Mouse (Mus musculus) heart, embryonic 13.5 days (tissue): ENCODE data around the gene Ears2. TPM values are rescaled to one million over a fixed set of nuclear protein-coding genes. Genes with fewer than 3 reads are reported as not detected.
"Not testable (repeated sequence)": the region's sequence is repeated elsewhere in the genome, so short reads cannot be mapped to it uniquely, and the experiment has no call there.

Experiments
- ATAC-seq: fragments of 200-750 bp; cut with Nextera tagmentation; 2 replicates; pipeline ENCODE4 v1.8.0; 2017; ENCODE audit warnings: moderate TSS enrichment; ENCODE audit not compliant: insufficient number of reproducible peaks, low FRiP score, low TSS enrichment; ENCODE audit errors: extremely low read depth
- H3K27ac ChIP-seq: fragments of 300-500 bp; sonication (generic); replicated peaks from 2 replicates; pipeline ENCODE4 v1.5.1; 2015; ENCODE audit warnings: moderate library complexity, mild to moderate bottlenecking, inconsistent platforms
- H3K27me3 ChIP-seq: fragments of 300-500 bp; sonication (generic); replicated peaks from 2 replicates; pipeline ENCODE4 v1.6.1; 2015; ENCODE audit warnings: mild to moderate bottlenecking, inconsistent platforms
- H3K36me3 ChIP-seq: fragments of 300-500 bp; sonication (generic); 2 replicates; pipeline ENCODE4 v1.6.1; 2015; ENCODE audit warnings: mild to moderate bottlenecking, inconsistent platforms
- H3K4me1 ChIP-seq: fragments of 300-500 bp; sonication (generic); 2 replicates; pipeline ENCODE4 v1.6.1; 2015; ENCODE audit warnings: inconsistent platforms
- H3K4me2 ChIP-seq: fragments of 300-500 bp; sonication (generic); 2 replicates; pipeline ENCODE4 v1.6.1; 2015; ENCODE audit warnings: inconsistent platforms, mild to moderate bottlenecking, moderate library complexity
- H3K4me3 ChIP-seq: fragments of 300-500 bp; sonication (generic); 2 replicates; pipeline ENCODE4 v1.5.1; 2015; ENCODE audit warnings: moderate library complexity, mild to moderate bottlenecking, inconsistent platforms
- H3K9ac ChIP-seq: fragments of 300-500 bp; sonication (generic); 2 replicates; pipeline ENCODE4 v1.6.1; 2015; ENCODE audit warnings: inconsistent platforms, mild to moderate bottlenecking, moderate library complexity
- H3K9me3 ChIP-seq: fragments of 300-500 bp; sonication (generic); 2 replicates; pipeline ENCODE4 v1.6.1; 2016; ENCODE audit warnings: inconsistent platforms
- WGBS: fragments of 180-500 bp; shearing (Covaris S2); methylation state at CpG from one replicate; pipeline ENCODE4 v1.1.7; 2015; ENCODE audit warnings: mixed read lengths; 5-methylcytosine and 5-hydroxymethylcytosine counted together
- polyA plus RNA-seq: library from polyadenylated mRNA; unstranded; fragments of >200 nt; fragmentation: Nextera tagmentation; extraction: Ambion mirVana; gene quantifications from 2 replicates; pipeline ENCODE4 v1.2.1, GENCODE M21; 2015

Ears2 gene
- polyA plus RNA-seq: 27.4 and 27.9 TPM in 2 replicates

DNA sequence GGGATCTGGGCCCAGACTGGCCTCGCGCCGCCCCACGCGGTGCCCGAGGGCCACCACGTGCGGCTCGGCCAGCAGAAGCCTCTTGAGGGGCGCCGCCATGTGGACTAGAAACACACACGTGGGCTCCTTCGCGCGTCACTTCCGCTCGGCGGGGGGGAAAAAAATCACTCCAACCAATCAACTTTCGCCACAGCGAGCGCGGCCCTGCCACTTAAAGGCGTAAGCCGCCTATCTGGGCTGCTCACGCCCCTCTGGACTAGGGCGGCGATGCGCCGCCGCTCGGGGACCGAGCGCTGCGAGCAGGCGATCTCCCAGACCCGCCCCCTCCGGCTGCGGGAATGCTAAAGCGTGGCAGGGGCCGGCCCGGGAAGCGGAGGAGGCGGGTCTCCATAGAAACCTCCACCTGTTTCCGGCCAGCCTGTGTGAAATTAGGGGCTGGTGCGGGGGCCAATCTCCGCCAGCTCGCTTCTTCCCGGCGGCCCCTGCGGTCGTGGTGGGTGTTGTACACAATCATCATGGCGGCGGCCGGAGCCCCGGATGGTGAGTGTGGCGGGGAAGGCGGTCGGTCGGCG is at the start of gene Ears2, which contains the start of gene Ubfd1:
Gene Ears2 (minus strand): TSS at position 319 of the 572 bp plus-strand sequence.
Gene Ubfd1 (plus strand): TSS at position 231 of the 572 bp plus-strand sequence.
- peak; percentile 97 for ATAC-seq

GRCm38 (mm10) chr7:122108206-122108605 is 41.1 kb upstream of the Ears2 start:
- peaks cover 57% of the 10 kb centered on the region for H3K36me3 ChIP-seq

More for the DNA sequence above, at the start of gene Ears2, which contains the start of gene Ubfd1:
- WGBS: under 1% methylated on average over 58 of the region's 60 CpGs
- Histone ChIP-seq H3K4me3 (peak within 1 kb of the TSS; percentile 81), H3K27ac (peak within 1 kb of the TSS; percentile 97), H3K9ac (peak within 1 kb of the TSS; percentile 94), H3K4me2 (peak within 1 kb of the TSS; percentile 90), H3K4me1 (peaks cover 38% of the 10 kb centered on the region), H3K27me3 (no peaks in the 10 kb centered on the region), H3K36me3 (peaks cover 44% of the 10 kb centered on the region), H3K9me3 (no peaks in the 10 kb centered on the region)

GRCm38 (mm10) chr7:122101747-122102244 is 34.7 kb upstream of the Ears2 start, which contains the start of gene Ndufab1:
Gene Ndufab1 (minus strand): TSS chr7:122101886.
- H3K9ac ChIP-seq: peak within 1 kb of the TSS; percentile 93
- under 1% methylated on average over 32 of the region's 43 CpGs for WGBS

More at GRCm38 (mm10) chr7:122108206-122108605, 41.1 kb upstream of the Ears2 start:
- Histone ChIP-seq H3K27me3 (no peaks in the 10 kb centered on the region), H3K4me1 (no peaks in the 10 kb centered on the region), H3K27ac (no peak overlapping the region), H3K9ac (no peak overlapping the region), H3K4me2 (no peak overlapping the region), H3K9me3 (no peaks in the 10 kb centered on the region), H3K4me3 (no peak overlapping the region)
- WGBS: 91% methylated on average over 6 of the region's 6 CpGs
- ATAC-seq: no peak

GRCm38 (mm10) chr7:122101014-122101746 is 34.1 kb upstream of the Ears2 start:
- H3K9me3 ChIP-seq, H3K27me3 ChIP-seq: not testable (repeated sequence)
- H3K4me2 ChIP-seq: peak overlapping the region; percentile 98
- peak overlapping the region; percentile 74 for H3K4me3 ChIP-seq
- H3K36me3 ChIP-seq: peaks cover 32% of the 10 kb centered on the region
- ATAC-seq: peak; percentile 73
- peak overlapping the region; percentile 93 for H3K9ac ChIP-seq
- peak overlapping the region; percentile 75 for H3K27ac ChIP-seq
- H3K4me1 ChIP-seq: peaks cover 20% of the 10 kb centered on the region
- WGBS: 5% methylated on average over 28 of the region's 28 CpGs

More at GRCm38 (mm10) chr7:122101747-122102244, 34.7 kb upstream of the Ears2 start, which contains the start of gene Ndufab1:
- Histone ChIP-seq H3K27me3 (no peaks in the 10 kb centered on the region), H3K9me3 (no peaks in the 10 kb centered on the region), H3K4me3 (peak within 1 kb of the TSS; percentile 74), H3K36me3 (peaks cover 30% of the 10 kb centered on the region), H3K4me2 (peak within 1 kb of the TSS; percentile 98), H3K27ac (peak within 1 kb of the TSS; percentile 75), H3K4me1 (peaks cover 20% of the 10 kb centered on the region)
- peak; percentile 98 for ATAC-seq

GRCm38 (mm10) chr7:122099222-122099621 is 32.2 kb upstream of the Ears2 start:
- no peak overlapping the region for H3K4me2 ChIP-seq
- H3K9me3 ChIP-seq: no peaks in the 10 kb centered on the region
- no peaks in the 10 kb centered on the region for H3K27me3 ChIP-seq
- ATAC-seq: no peak
- peaks cover 52% of the 10 kb centered on the region for H3K36me3 ChIP-seq
- H3K9ac ChIP-seq: no peak overlapping the region
- no peak overlapping the region for H3K27ac ChIP-seq
- H3K4me3 ChIP-seq: no peak overlapping the region
- H3K4me1 ChIP-seq: peaks cover 20% of the 10 kb centered on the region
- 64% methylated on average over 4 of the region's 4 CpGs for WGBS

- Histone ChIP-seq H3K4me2 (no peak overlapping the region), H3K9ac (no peak overlapping the region), H3K9me3 (no peaks in the 10 kb centered on the region), H3K27me3 (no peaks in the 10 kb centered on the region), H3K36me3 (peaks cover 64% of the 10 kb centered on the region), H3K4me3 (no peak overlapping the region), H3K4me1 (peaks cover 20% of the 10 kb centered on the region), H3K27ac (no peak overlapping the region)
- WGBS: 92% methylated on average over 3 of the region's 3 CpGs
- ATAC-seq: no peak
These were observed 30.9 kb upstream of the Ears2 start for GRCm38 (mm10) chr7:122098009-122098408.

GRCm38 (mm10) chr7:122094564-122095330 is 27.7 kb upstream of the Ears2 start:
- WGBS: 96% methylated on average over 2 of the region's 2 CpGs
- no peak overlapping the region for H3K9ac ChIP-seq
- H3K4me1 ChIP-seq: peaks cover 6% of the 10 kb centered on the region
- H3K27ac ChIP-seq: no peak overlapping the region
- H3K9me3 ChIP-seq: no peaks in the 10 kb centered on the region
- H3K4me3 ChIP-seq: no peak overlapping the region
- H3K36me3 ChIP-seq: peaks cover 93% of the 10 kb centered on the region
- no peaks in the 10 kb centered on the region for H3K27me3 ChIP-seq
- H3K4me2 ChIP-seq: no peak overlapping the region
- ATAC-seq: no peak

GRCm38 (mm10) chr7:122087195-122087982 is 20.3 kb upstream of the Ears2 start:
- H3K9me3 ChIP-seq: no peaks in the 10 kb centered on the region
- ATAC-seq: no peak
- 87% methylated on average over 11 of the region's 11 CpGs for WGBS

DNA sequence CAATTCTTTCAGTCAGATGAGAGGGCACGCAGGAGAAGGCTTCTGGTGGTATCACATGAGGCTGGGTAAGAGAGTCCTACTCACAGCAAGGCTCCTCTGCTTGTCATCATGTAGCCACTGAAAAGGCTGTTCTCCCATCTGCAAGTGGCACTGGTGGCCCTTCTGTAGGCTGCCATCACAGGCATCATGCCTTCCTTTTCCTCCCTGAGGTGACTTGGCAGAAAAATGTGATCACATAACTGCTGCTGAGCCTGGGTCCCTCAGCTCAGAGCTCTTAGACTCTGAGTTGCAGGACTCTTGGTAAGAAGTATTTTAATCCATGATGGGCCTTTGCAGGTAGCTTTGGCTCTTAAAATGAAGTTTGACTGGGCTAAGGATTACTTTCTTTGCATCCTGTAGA is 14.0 kb upstream of the Ears2 start:
- H3K4me1 ChIP-seq: peaks cover 9% of the 10 kb centered on the region

More at GRCm38 (mm10) chr7:122087195-122087982, 20.3 kb upstream of the Ears2 start:
- H3K4me3 ChIP-seq: no peak overlapping the region
- H3K27me3 ChIP-seq: no peaks in the 10 kb centered on the region
- H3K36me3 ChIP-seq: peaks cover 98% of the 10 kb centered on the region
- H3K4me1 ChIP-seq: peaks cover 9% of the 10 kb centered on the region
- H3K27ac ChIP-seq: no peak overlapping the region
- H3K4me2 ChIP-seq: no peak overlapping the region
- no peak overlapping the region for H3K9ac ChIP-seq

GRCm38 (mm10) chr7:122079798-122080554 is 12.9 kb upstream of the Ears2 start:
- no peak overlapping the region for H3K9ac ChIP-seq
- H3K4me3 ChIP-seq: no peak overlapping the region
- H3K4me2 ChIP-seq: no peak overlapping the region
- ATAC-seq: no peak
- H3K9me3 ChIP-seq: no peaks in the 10 kb centered on the region
- no peak overlapping the region for H3K27ac ChIP-seq
- peaks cover 7% of the 10 kb centered on the region for H3K4me1 ChIP-seq
- H3K27me3 ChIP-seq: no peaks in the 10 kb centered on the region
- peaks cover 98% of the 10 kb centered on the region for H3K36me3 ChIP-seq
- WGBS: 88% methylated on average over 8 of the region's 8 CpGs

More for the DNA sequence above, 14.0 kb upstream of the Ears2 start:
- no peak for ATAC-seq
- H3K9ac ChIP-seq: peak overlapping the region; percentile 6; the same call in 1 of the 2 replicates
- peaks cover 98% of the 10 kb centered on the region for H3K36me3 ChIP-seq
- WGBS: 97% methylated on average over 1 of the region's 1 CpGs
- no peaks in the 10 kb centered on the region for H3K9me3 ChIP-seq
- no peak overlapping the region for H3K4me3 ChIP-seq
- no peak overlapping the region for H3K4me2 ChIP-seq
- H3K27me3 ChIP-seq: no peaks in the 10 kb centered on the region
- H3K27ac ChIP-seq: no peak overlapping the region
